Mouse (Mus musculus): ENCODE measurements around the gene Ctnnd2.

The Ctnnd2 gene

DNA sequence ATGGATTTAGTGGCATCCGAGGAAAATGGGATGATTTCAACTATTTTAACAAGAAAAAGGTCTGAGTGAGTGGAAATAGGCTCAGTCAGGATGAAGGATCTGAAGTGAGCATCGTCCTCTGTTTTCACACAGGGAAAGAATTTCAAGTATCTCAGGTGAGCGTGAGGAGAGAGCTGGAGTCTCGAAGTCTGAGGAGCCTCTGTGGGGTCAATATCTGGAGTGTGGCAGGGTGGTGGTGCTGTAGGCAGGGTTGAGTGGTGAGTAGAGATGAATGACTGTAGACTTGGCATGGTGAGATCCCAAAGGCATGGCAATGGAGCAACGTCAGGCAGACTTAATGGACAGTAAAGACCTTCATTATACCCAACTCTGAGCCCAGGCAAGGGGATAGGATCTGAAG, 529.2 kb downstream of the Ctnnd2 start:
- DNase-seq (ENCODE audit: extremely low spot score, low read depth, low spot score): no peak

GRCm38 (mm10) chr15:30709026-30709753, 536.8 kb downstream of the Ctnnd2 start:
- DNase-seq (ENCODE audit: extremely low spot score, low read depth, low spot score): no peak

- no peak for DNase-seq (ENCODE audit: extremely low spot score, low read depth, low spot score)
Measured at GRCm38 (mm10) chr15:30709754-30710105, 537.3 kb downstream of the Ctnnd2 start.

- DNase-seq (ENCODE audit: extremely low spot score, low read depth, low spot score): no peak
Measured at GRCm38 (mm10) chr15:30714823-30715222, 542.4 kb downstream of the Ctnnd2 start.

GRCm38 (mm10) chr15:30718811-30719210, 546.4 kb downstream of the Ctnnd2 start:
- no peak for DNase-seq (ENCODE audit: extremely low spot score, low read depth, low spot score)

DNA sequence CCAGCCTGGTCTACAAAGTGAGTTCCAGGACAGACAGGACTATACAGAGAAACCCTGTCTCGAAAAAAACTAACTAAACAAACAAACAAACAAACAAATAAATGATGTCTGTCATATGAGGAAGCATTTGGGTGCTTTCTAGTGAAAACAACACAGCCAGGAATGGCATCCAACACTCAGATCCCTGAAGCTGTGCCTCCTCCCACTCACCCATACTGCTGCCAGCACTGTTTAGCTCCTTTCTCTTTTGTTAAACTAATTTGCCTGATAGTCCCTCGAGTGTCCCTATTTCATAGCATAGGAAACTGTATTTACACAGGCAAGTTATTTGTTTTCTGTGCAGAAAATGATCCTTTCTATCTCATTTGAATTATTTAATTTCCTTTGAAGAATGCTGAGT, 546.8 kb downstream of the Ctnnd2 start:
- DNase-seq (ENCODE audit: extremely low spot score, low read depth, low spot score): no peak

- no peak for DNase-seq (ENCODE audit: extremely low spot score, low read depth, low spot score)
Measured at GRCm38 (mm10) chr15:30721098-30721497, 548.7 kb downstream of the Ctnnd2 start.

GRCm38 (mm10) chr15:30726066-30726465, 553.7 kb downstream of the Ctnnd2 start:
- DNase-seq (ENCODE audit: extremely low spot score, low read depth, low spot score): no peak

DNA sequence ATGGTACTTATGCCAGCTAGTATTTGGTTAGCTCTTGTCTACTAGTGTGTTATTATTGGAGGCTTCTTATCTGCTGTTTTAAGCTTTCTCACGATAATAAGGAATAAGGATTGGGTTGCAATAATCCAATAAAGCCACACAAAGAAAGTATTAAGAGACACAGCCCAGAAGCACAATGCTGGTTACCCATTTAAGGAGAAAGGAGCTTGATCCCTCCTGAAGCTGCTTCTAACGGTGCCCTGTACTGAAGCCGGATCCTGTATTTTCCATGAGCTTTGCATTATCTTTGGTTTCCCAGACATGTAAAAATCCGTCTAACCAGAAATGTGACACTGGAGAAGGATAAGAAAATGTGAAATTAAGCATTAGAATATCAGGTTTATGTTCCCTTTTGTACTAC, 565.8 kb downstream of the Ctnnd2 start:
- no peak for DNase-seq (ENCODE audit: extremely low spot score, low read depth, low spot score)

GRCm38 (mm10) chr15:30740728-30741127, 568.3 kb downstream of the Ctnnd2 start:
- DNase-seq (ENCODE audit: extremely low spot score, low read depth, low spot score): peak; percentile 30

GRCm38 (mm10) chr15:30757991-30758390, 585.6 kb downstream of the Ctnnd2 start:
- DNase-seq (ENCODE audit: extremely low spot score, low read depth, low spot score): no peak

DNA sequence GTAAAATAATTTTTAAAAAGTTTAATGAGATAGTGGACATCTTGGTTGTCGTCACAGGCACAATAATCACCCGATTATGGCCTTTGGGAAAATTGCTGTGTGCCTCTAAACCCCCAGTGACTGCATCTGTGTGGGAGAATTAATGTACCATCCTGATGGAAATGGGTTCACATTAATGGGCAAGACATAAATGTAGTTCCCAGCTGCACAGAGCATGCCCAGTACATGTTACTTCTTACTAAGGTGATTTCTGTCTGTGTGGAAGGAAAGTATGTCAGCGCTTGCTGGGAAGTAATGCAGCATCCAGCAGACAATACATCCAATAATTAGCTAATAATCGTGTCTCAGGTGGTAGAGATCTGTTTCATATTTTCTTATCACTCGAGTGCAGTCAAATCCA, 589.8 kb downstream of the Ctnnd2 start:
- no peak for DNase-seq (ENCODE audit: extremely low spot score, low read depth, low spot score)

GRCm38 (mm10) chr15:30762695-30763285, 590.4 kb downstream of the Ctnnd2 start:
- DNase-seq (ENCODE audit: extremely low spot score, low read depth, low spot score): no peak

- no peak for DNase-seq (ENCODE audit: extremely low spot score, low read depth, low spot score)
Measured at GRCm38 (mm10) chr15:30776931-30777330, 604.5 kb downstream of the Ctnnd2 start.

DNA sequence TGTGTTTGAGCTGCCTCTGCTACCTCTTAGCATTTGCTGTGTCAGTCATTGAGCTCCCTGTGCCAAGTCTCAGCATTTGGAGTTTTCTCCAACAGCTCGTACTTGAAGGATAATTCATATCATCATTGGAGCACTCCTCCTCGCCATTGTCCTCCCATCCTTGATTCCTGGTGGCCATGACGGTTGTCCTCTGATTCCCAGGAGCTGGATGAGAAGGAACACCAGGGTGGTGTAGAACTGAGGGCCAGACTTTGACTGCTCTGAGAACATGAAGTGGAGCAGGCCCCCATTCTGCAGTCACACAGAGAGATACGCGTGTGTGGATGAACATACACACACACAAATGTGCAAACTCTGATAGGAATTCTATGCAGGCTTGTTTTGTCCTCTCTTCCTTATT, 605.4 kb downstream of the Ctnnd2 start:
- no peak for DNase-seq (ENCODE audit: extremely low spot score, low read depth, low spot score)

- no peak for DNase-seq (ENCODE audit: extremely low spot score, low read depth, low spot score)
Measured at GRCm38 (mm10) chr15:30779903-30780302, 607.5 kb downstream of the Ctnnd2 start.

DNA sequence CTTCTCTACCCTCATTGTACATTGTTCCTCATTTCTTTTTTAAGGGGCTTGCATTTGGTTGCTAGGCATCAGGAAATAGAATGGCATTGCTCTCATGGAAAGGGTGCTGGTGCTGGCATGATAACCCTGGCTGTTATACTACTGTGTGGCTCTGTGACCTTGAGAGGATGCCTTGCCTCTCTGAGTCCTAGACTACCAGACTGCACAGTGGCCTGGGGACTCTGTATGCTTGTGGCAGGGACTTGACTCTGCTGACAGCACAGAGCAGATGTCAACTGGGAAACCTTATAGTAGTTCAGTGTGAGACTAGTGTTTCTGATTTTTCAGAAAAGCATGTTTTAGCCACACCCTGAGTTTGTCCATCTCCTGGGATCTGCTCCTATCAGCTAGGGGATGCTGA, 608.6 kb downstream of the Ctnnd2 start:
- no peak for DNase-seq (ENCODE audit: extremely low spot score, low read depth, low spot score)

GRCm38 (mm10) chr15:30785706-30786320, 613.4 kb downstream of the Ctnnd2 start:
- no peak for DNase-seq (ENCODE audit: extremely low spot score, low read depth, low spot score)

DNA sequence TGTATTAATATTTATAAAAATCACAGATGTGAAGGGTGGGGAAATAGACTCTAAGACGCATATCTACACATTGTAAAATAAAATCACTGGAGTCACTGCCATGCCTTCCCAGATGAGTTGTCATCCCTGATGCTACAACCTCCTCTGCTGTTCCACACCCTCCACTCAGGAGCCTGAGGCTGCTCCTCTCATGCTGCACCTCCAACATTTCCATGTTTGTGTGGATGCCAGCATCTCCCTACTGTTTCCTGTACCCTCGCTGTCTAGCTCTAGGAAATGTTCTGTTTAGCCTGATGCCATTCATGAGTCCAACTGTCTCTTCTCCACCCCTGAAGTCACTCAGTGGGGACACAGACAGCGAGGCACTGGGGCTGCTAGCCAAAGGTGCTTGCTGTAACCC, 620.9 kb downstream of the Ctnnd2 start:
- DNase-seq (ENCODE audit: extremely low spot score, low read depth, low spot score): no peak

DNA sequence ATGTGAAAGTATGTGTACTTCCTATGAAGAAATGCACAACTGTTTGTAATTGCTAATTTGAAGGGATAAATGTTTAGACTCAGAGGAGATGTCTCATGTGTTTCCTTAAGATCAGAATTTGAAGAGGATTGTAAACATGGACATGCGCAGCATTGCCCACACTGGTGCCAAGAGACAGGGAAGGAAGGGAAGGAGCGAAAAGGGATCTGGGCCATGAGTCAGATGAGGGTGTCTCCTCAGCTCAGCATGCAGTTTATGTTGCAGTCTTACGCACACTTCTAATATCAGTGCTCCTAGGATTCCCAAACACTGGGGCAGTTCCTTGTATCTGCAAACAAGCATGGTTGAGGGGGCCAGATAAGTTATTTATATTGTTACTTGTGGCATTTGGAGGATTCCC, 623.3 kb downstream of the Ctnnd2 start:
- DNase-seq (ENCODE audit: extremely low spot score, low read depth, low spot score): no peak

- DNase-seq (ENCODE audit: extremely low spot score, low read depth, low spot score): no peak
Measured at GRCm38 (mm10) chr15:30827424-30828263, 655.3 kb downstream of the Ctnnd2 start.

Data from hindlimb bud, embryonic 11.5 days (tissue).